Mouse (Mus musculus) E14TG2a.4 (cell line): ENCODE results near the gene Nob1.

Experiments used
- CTCF ChIP-seq: conservative IDR thresholded peaks from 2 replicates; pipeline ENCODE4 v1.5.1; 2014; ENCODE audit warnings: low read length
- POU5F1 ChIP-seq: IDR thresholded peaks from 2 replicates; pipeline ENCODE4 v1.6.1; 2014; ENCODE audit warnings: low read length, borderline replicate concordance

DNA sequence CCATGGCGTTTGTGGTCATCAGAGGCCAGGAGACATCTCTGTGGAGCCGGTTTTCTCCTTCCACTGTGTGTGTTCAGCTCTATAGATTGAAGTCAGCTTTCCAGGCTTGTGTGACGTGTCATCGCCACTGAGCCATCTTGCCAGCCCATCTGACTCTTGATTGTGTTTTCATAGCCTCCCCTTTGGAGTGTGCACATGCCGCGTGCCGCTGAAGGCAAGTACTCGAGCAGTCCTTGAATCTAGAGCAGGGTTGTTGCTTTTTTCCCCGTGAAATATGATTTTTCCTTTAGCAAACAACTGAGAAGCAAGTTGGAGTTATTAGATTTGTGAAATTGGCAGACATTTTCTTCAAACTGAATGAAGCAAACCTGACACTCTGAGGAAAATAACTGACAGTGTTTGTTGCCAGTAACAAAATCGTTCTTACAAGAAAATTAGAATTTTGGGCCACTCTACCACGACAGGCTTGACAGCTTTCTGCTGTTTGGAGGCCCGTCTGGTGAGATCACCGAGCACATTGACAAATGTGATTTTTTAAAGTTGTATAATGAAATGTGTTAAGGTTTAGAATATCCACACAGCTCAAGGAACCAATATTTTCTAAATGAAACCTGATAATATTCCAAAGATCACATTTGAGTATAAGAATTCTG, 26.7 kb upstream of the Nob1 start:
- TF ChIP-seq CTCF (no peak), POU5F1 (no peak)
